Mouse (Mus musculus) heart, embryonic 13.5 days (tissue): ENCODE measurements around the gene Zdhhc8. TPM values are rescaled to one million over a fixed set of nuclear protein-coding genes. Genes with fewer than 3 reads are reported as not detected.

Source experiments
- ATAC-seq: fragments of 200-750 bp; cut with Nextera tagmentation; 2 replicates; pipeline ENCODE4 v1.8.0; 2017; ENCODE audit warnings: moderate TSS enrichment; ENCODE audit not compliant: insufficient number of reproducible peaks, low FRiP score, low TSS enrichment; ENCODE audit errors: extremely low read depth
- H3K27ac ChIP-seq: fragments of 300-500 bp; sonication (generic); replicated peaks from 2 replicates; pipeline ENCODE4 v1.5.1; 2015; ENCODE audit warnings: moderate library complexity, mild to moderate bottlenecking, inconsistent platforms
- H3K27me3 ChIP-seq: fragments of 300-500 bp; sonication (generic); replicated peaks from 2 replicates; pipeline ENCODE4 v1.6.1; 2015; ENCODE audit warnings: mild to moderate bottlenecking, inconsistent platforms
- H3K36me3 ChIP-seq: fragments of 300-500 bp; sonication (generic); 2 replicates; pipeline ENCODE4 v1.6.1; 2015; ENCODE audit warnings: mild to moderate bottlenecking, inconsistent platforms
- H3K4me1 ChIP-seq: fragments of 300-500 bp; sonication (generic); 2 replicates; pipeline ENCODE4 v1.6.1; 2015; ENCODE audit warnings: inconsistent platforms
- H3K4me2 ChIP-seq: fragments of 300-500 bp; sonication (generic); 2 replicates; pipeline ENCODE4 v1.6.1; 2015; ENCODE audit warnings: inconsistent platforms, mild to moderate bottlenecking, moderate library complexity
- H3K4me3 ChIP-seq: fragments of 300-500 bp; sonication (generic); 2 replicates; pipeline ENCODE4 v1.5.1; 2015; ENCODE audit warnings: moderate library complexity, mild to moderate bottlenecking, inconsistent platforms
- H3K9ac ChIP-seq: fragments of 300-500 bp; sonication (generic); 2 replicates; pipeline ENCODE4 v1.6.1; 2015; ENCODE audit warnings: inconsistent platforms, mild to moderate bottlenecking, moderate library complexity
- H3K9me3 ChIP-seq: fragments of 300-500 bp; sonication (generic); 2 replicates; pipeline ENCODE4 v1.6.1; 2016; ENCODE audit warnings: inconsistent platforms
- WGBS: fragments of 180-500 bp; shearing (Covaris S2); methylation state at CpG from one replicate; pipeline ENCODE4 v1.1.7; 2015; ENCODE audit warnings: mixed read lengths; 5-methylcytosine and 5-hydroxymethylcytosine counted together
- polyA plus RNA-seq: library from polyadenylated mRNA; unstranded; fragments of >200 nt; fragmentation: Nextera tagmentation; extraction: Ambion mirVana; gene quantifications from 2 replicates; pipeline ENCODE4 v1.2.1, GENCODE M21; 2015

The Zdhhc8 gene
- polyA plus RNA-seq, 1 experiment from 2014 or later = 20.7 TPM

GRCm38 (mm10) chr16:18214858-18215257 is 20.1 kb downstream of the Zdhhc8 start:
- H3K9me3 ChIP-seq = no peaks in the 10 kb centered on the region
- ATAC-seq = no peak
- H3K4me3 ChIP-seq = no peak overlapping the region
- peak overlapping the region; percentile 16; the same call in 1 of the 2 replicates for H3K4me2 ChIP-seq
- peak overlapping the region; percentile 61 for H3K27ac ChIP-seq
- 44% methylated on average over 7 of the region's 7 CpGs for WGBS
- peaks cover 35% of the 10 kb centered on the region for H3K4me1 ChIP-seq
- H3K9ac ChIP-seq = peak overlapping the region; percentile 42
- no peaks in the 10 kb centered on the region for H3K36me3 ChIP-seq
- H3K27me3 ChIP-seq = peaks cover 18% of the 10 kb centered on the region

- ATAC-seq = no peak
Observed at GRCm38 (mm10) chr16:18213689-18214088, 21.2 kb downstream of the Zdhhc8 start.

GRCm38 (mm10) chr16:18211417-18212171 is 23.3 kb downstream of the Zdhhc8 start:
- Histone ChIP-seq H3K36me3 (no peaks in the 10 kb centered on the region), H3K4me2 (no peak overlapping the region), H3K4me1 (peaks cover 29% of the 10 kb centered on the region), H3K4me3 (no peak overlapping the region), H3K27ac (no peak overlapping the region), H3K27me3 (peaks cover 34% of the 10 kb centered on the region), H3K9ac (0 out of 2 replicates have a peak overlapping the region, but pooled peaks have one; percentile 6), H3K9me3 (no peaks in the 10 kb centered on the region)
- ATAC-seq = no peak
- 43% methylated on average over 10 of the region's 10 CpGs for WGBS

More at GRCm38 (mm10) chr16:18213689-18214088, 21.2 kb downstream of the Zdhhc8 start:
- Histone ChIP-seq H3K4me2 (no peak overlapping the region), H3K36me3 (no peaks in the 10 kb centered on the region), H3K4me3 (no peak overlapping the region), H3K27me3 (peaks cover 28% of the 10 kb centered on the region), H3K27ac (no peak overlapping the region), H3K9me3 (no peaks in the 10 kb centered on the region), H3K4me1 (peaks cover 33% of the 10 kb centered on the region), H3K9ac (no peak overlapping the region)
- 53% methylated on average over 6 of the region's 6 CpGs for WGBS

GRCm38 (mm10) chr16:18210701-18211416 is 24.1 kb downstream of the Zdhhc8 start:
- Histone ChIP-seq H3K4me3 (no peak overlapping the region), H3K36me3 (no peaks in the 10 kb centered on the region), H3K27me3 (peaks cover 37% of the 10 kb centered on the region), H3K27ac (no peak overlapping the region), H3K4me1 (peaks cover 29% of the 10 kb centered on the region), H3K4me2 (no peak overlapping the region), H3K9ac (0 out of 2 replicates have a peak overlapping the region, but pooled peaks have one; percentile 6), H3K9me3 (no peaks in the 10 kb centered on the region)
- no peak for ATAC-seq
- 17% methylated on average over 8 of the region's 8 CpGs for WGBS

GRCm38 (mm10) chr16:18203430-18204091 is 31.4 kb downstream of the Zdhhc8 start:
- Histone ChIP-seq H3K27me3 (peaks cover 13% of the 10 kb centered on the region), H3K27ac (no peak overlapping the region), H3K4me1 (peaks cover 5% of the 10 kb centered on the region; the same call in 1 of the 2 replicates), H3K4me2 (no peak overlapping the region), H3K4me3 (no peak overlapping the region), H3K36me3 (no peaks in the 10 kb centered on the region), H3K9ac (no peak overlapping the region), H3K9me3 (no peaks in the 10 kb centered on the region)
- ATAC-seq = no peak
- WGBS = 69% methylated on average over 7 of the region's 7 CpGs

- H3K4me2 ChIP-seq = no peak overlapping the region
- no peaks in the 10 kb centered on the region for H3K9me3 ChIP-seq
- no peak overlapping the region for H3K9ac ChIP-seq
- no peaks in the 10 kb centered on the region for H3K36me3 ChIP-seq
- H3K4me1 ChIP-seq = peaks cover 5% of the 10 kb centered on the region; the same call in 1 of the 2 replicates
- H3K27ac ChIP-seq = no peak overlapping the region
- peaks cover 22% of the 10 kb centered on the region for H3K27me3 ChIP-seq
- WGBS = 83% methylated on average over 1 of the region's 1 CpGs
- H3K4me3 ChIP-seq = no peak overlapping the region
- ATAC-seq = no peak
Observed at GRCm38 (mm10) chr16:18202061-18202460, 32.9 kb downstream of the Zdhhc8 start.

- Histone ChIP-seq H3K36me3 (no peaks in the 10 kb centered on the region), H3K4me1 (peaks cover 5% of the 10 kb centered on the region; the same call in 1 of the 2 replicates), H3K9me3 (no peaks in the 10 kb centered on the region), H3K27ac (no peak overlapping the region), H3K4me2 (no peak overlapping the region), H3K4me3 (no peak overlapping the region), H3K9ac (no peak overlapping the region), H3K27me3 (peaks cover 22% of the 10 kb centered on the region; the same call in 1 of the 2 replicates)
- WGBS = 10% methylated on average over 1 of the region's 1 CpGs
- ATAC-seq = no peak
Observed at GRCm38 (mm10) chr16:18201620-18202019, 33.3 kb downstream of the Zdhhc8 start.

GRCm38 (mm10) chr16:18200062-18200461 is 34.9 kb downstream of the Zdhhc8 start:
- 88% methylated on average over 2 of the region's 2 CpGs for WGBS
- Histone ChIP-seq H3K4me3 (no peak overlapping the region), H3K9ac (no peak overlapping the region), H3K27me3 (peaks cover 22% of the 10 kb centered on the region; the same call in 1 of the 2 replicates), H3K4me1 (peaks cover 7% of the 10 kb centered on the region; the same call in 1 of the 2 replicates), H3K36me3 (no peaks in the 10 kb centered on the region), H3K27ac (no peak overlapping the region), H3K9me3 (no peaks in the 10 kb centered on the region), H3K4me2 (no peak overlapping the region)
- no peak for ATAC-seq

- Histone ChIP-seq H3K4me3 (no peak overlapping the region), H3K27ac (no peak overlapping the region), H3K9me3 (no peaks in the 10 kb centered on the region), H3K36me3 (no peaks in the 10 kb centered on the region), H3K9ac (no peak overlapping the region), H3K27me3 (peaks cover 23% of the 10 kb centered on the region), H3K4me2 (no peak overlapping the region), H3K4me1 (peaks cover 16% of the 10 kb centered on the region; the same call in 1 of the 2 replicates)
- 81% methylated on average over 10 of the region's 10 CpGs for WGBS
- ATAC-seq = no peak
Observed at GRCm38 (mm10) chr16:18198365-18199098, 36.4 kb downstream of the Zdhhc8 start.

- no peaks in the 10 kb centered on the region for H3K9me3 ChIP-seq
- H3K9ac ChIP-seq = no peak overlapping the region
- H3K27ac ChIP-seq = no peak overlapping the region
- no peak overlapping the region for H3K4me3 ChIP-seq
- H3K4me2 ChIP-seq = no peak overlapping the region
- peaks cover 16% of the 10 kb centered on the region; the same call in 1 of the 2 replicates for H3K4me1 ChIP-seq
- no peaks in the 10 kb centered on the region for H3K36me3 ChIP-seq
- H3K27me3 ChIP-seq = peaks cover 23% of the 10 kb centered on the region
- WGBS = 70% methylated on average over 6 of the region's 6 CpGs
- no peak for ATAC-seq
Observed at GRCm38 (mm10) chr16:18197881-18198280, 37.1 kb downstream of the Zdhhc8 start.
